In genomic region chr3:54633446-54633845, GRCm38 (mm10) we compare ENCODE assay signal across 22 mouse cellular contexts. TPM values are rescaled to one million over a fixed set of nuclear protein-coding genes. Genes with fewer than 3 reads are reported as not detected.
A peak's percentile ranks its signal among the peaks of the same experiment; 100 is the strongest.
DNase-seq lines count a peak whose midpoint lies in the region; TF ChIP-seq lines count a peak whose summit lies in the region.
"Had no signal": no experiment of that assay in that cellular context is flagged by ENCODE, and none has a peak within 500 bp of the region (broad histone marks: within the 10 kb centered on the region; RNA-seq: fewer than 3 reads in every experiment).

No protein-coding gene starts in this region.

- H3K27ac ChIP-seq in embryonic facial prominence, embryonic 10.5 days (replicated peaks), result no peak overlapping the region
- H3K27ac ChIP-seq: embryonic facial prominence, embryonic 12.5 days; forebrain, embryonic 15.5 days; heart, adult 2 months; heart, embryonic 15.5 days; hindbrain, embryonic 10.5 days; hindbrain, embryonic 14.5 days; intestine, embryonic 15.5 days had no signal

- TF ChIP-seq CTCF in E14TG2a.4 (conservative IDR thresholded peaks at IDR 0.05; ENCODE audit: low read length), result no peak

- DNase-seq in ES-CJ7 (ENCODE audit: low read depth, low spot score) (peak; percentile 25), ZHBTc4 (ENCODE audit: low read depth, low spot score) (peak; percentile 61)
- no peak for DNase-seq in layer of hippocampus, postnatal 10 days (ENCODE audit: low spot score in 2 of 2)
- DNase-seq in adrenal gland, postnatal 4 days (ENCODE audit: low spot score in 2 of 2), result no peak
- no peak for DNase-seq in embryonic facial prominence, embryonic 10.5 days (ENCODE audit: low spot score)
- DNase-seq: adrenal gland, adult 2 months; adrenal gland, postnatal 25 days; B cell, adult 2 months; cerebellum, adult 11 months; cerebellum, adult 8-10 months; cerebellum, postnatal 14 days; embryo, embryonic 11 days; gastrocnemius, postnatal 10 days; heart, adult 2 months; heart, postnatal 14 days had no signal

- H3K9me3 ChIP-seq in E14TG2a.4 (ENCODE audit: low read length), result peaks cover 9% of the 10 kb centered on the region; the same call in 1 of the 2 replicates
- peaks cover 20% of the 10 kb centered on the region for H3K9me3 ChIP-seq in embryonic facial prominence, embryonic 10.5 days
- H3K9me3 ChIP-seq: forebrain, embryonic 15.5 days; heart, embryonic 15.5 days; intestine, embryonic 15.5 days had no signal

- no peaks in the 10 kb centered on the region for H3K36me3 ChIP-seq in E14TG2a.4 (ENCODE audit: insufficient read depth, low read length)
- no peaks in the 10 kb centered on the region for H3K36me3 ChIP-seq in embryonic facial prominence, embryonic 10.5 days (replicated peaks)
- H3K36me3 ChIP-seq: embryonic facial prominence, embryonic 12.5 days; forebrain, embryonic 15.5 days; heart, embryonic 15.5 days; hindbrain, embryonic 10.5 days; intestine, embryonic 15.5 days had no signal

- 90% methylated on average over 23 of the region's 23 CpGs for WGBS in embryonic facial prominence, embryonic 10.5 days

- peaks cover 10% of the 10 kb centered on the region for H3K4me1 ChIP-seq in E14TG2a.4 (replicated peaks; ENCODE audit: low read depth, low read length)
- H3K4me1 ChIP-seq in embryonic facial prominence, embryonic 10.5 days, result no peaks in the 10 kb centered on the region
- H3K4me1 ChIP-seq: embryonic facial prominence, embryonic 12.5 days; forebrain, embryonic 15.5 days; heart, embryonic 15.5 days; hindbrain, embryonic 10.5 days; intestine, embryonic 15.5 days had no signal

- peaks cover 21% of the 10 kb centered on the region for H3K27me3 ChIP-seq in E14TG2a.4 (ENCODE audit: insufficient read depth, low read length)
- H3K27me3 ChIP-seq in embryonic facial prominence, embryonic 10.5 days (replicated peaks; ENCODE audit: low read depth, poor library complexity, severe bottlenecking), result no peaks in the 10 kb centered on the region
- H3K27me3 ChIP-seq: embryonic facial prominence, embryonic 12.5 days; forebrain, embryonic 15.5 days; heart, embryonic 15.5 days; intestine, embryonic 15.5 days had no signal

- peak overlapping the region; percentile 68 for H3K4me3 ChIP-seq in E14TG2a.4 (replicated peaks; ENCODE audit: low read length)
- H3K4me3 ChIP-seq in embryonic facial prominence, embryonic 10.5 days, result no peak overlapping the region
- H3K4me3 ChIP-seq: embryonic facial prominence, embryonic 12.5 days; forebrain, embryonic 15.5 days; heart, adult 2 months; heart, embryonic 15.5 days; hindbrain, embryonic 10.5 days; intestine, embryonic 15.5 days had no signal

RNA-seq across cellular contexts. Expression of gene Supt20, which starts 59.2 kb away (rescaled TPM):
- total RNA-seq in layer of hippocampus, postnatal 10 days (2021), result 10 to 100 TPM; 57.6 to 62.0 TPM
- 10 to 100 TPM; 88.9 to 90.4 TPM for total RNA-seq in adrenal gland, postnatal 4 days (2021)
- 114 and 115 TPM in 2 replicates for polyA plus RNA-seq in embryonic facial prominence, embryonic 10.5 days (2016; fragmentation: Nextera tagmentation; extraction: Ambion mirVana)

Comparison
In these comparisons a context has a peak if more than half of its experiments do, and no peak if none do; other contexts are left out.
1. DNase-seq: peak in ES-CJ7 (single experiment) and ZHBTc4 (single experiment); none in layer of hippocampus, postnatal 10 days (0 of 2), adrenal gland, postnatal 4 days (0 of 2) and embryonic facial prominence, embryonic 10.5 days (single experiment).